ENCODE assay signal across 10 mouse cellular contexts in genomic region chr8:92362396-92363115, GRCm38 (mm10). TPM values are rescaled to one million over a fixed set of nuclear protein-coding genes. Genes with fewer than 3 reads are reported as not detected.
DNase-seq lines count a peak whose midpoint lies in the region; ATAC-seq and TF ChIP-seq lines count a peak whose summit lies in the region.
"Had no signal": no experiment of that assay in that cellular context is flagged by ENCODE, and none has a peak within 500 bp of the region (broad histone marks: within the 10 kb centered on the region; RNA-seq: fewer than 3 reads in every experiment).

No protein-coding gene starts in this region.

- no peak overlapping the region for H3K9ac ChIP-seq in kidney, postnatal 0 days (ENCODE audit: low read depth, low read length)
- H3K9ac ChIP-seq in kidney, embryonic 14.5 days (ENCODE audit: low read depth, low read length) = no peak overlapping the region
- no peak overlapping the region for H3K9ac ChIP-seq in stomach, embryonic 16.5 days (ENCODE audit: low read length)
- H3K9ac ChIP-seq: liver, embryonic 13.5 days had no signal

- no peak overlapping the region for H3K27ac ChIP-seq in kidney, postnatal 0 days
- H3K27ac ChIP-seq in kidney, embryonic 14.5 days (ENCODE audit: low read depth, low read length) = no peak overlapping the region
- H3K27ac ChIP-seq in stomach, embryonic 16.5 days (ENCODE audit: low read length) = peak overlapping the region; percentile 60; the same call in 1 of the 2 replicates
- H3K27ac ChIP-seq in gastrocnemius, adult 2 months = no peak overlapping the region
- H3K27ac ChIP-seq: liver, embryonic 13.5 days had no signal

- 11% methylated on average over 15 of the region's 15 CpGs for WGBS in kidney, postnatal 0 days
- 5% methylated on average over 15 of the region's 15 CpGs for WGBS in kidney, embryonic 14.5 days
- 6% methylated on average over 15 of the region's 15 CpGs for WGBS in stomach, embryonic 16.5 days

- H3K27me3 ChIP-seq in kidney, postnatal 0 days (ENCODE audit: insufficient read depth, low read length) = peaks cover 76% of the 10 kb centered on the region
- peaks cover 86% of the 10 kb centered on the region for H3K27me3 ChIP-seq in kidney, embryonic 14.5 days (ENCODE audit: control insufficient read depth, insufficient read depth, low read length)
- peaks cover 83% of the 10 kb centered on the region for H3K27me3 ChIP-seq in stomach, embryonic 16.5 days (ENCODE audit: control insufficient read depth, insufficient read depth, low read length)
- H3K27me3 ChIP-seq: Patski had no signal

- H3K4me3 ChIP-seq in kidney, postnatal 0 days (replicated peaks; ENCODE audit: low read depth, low read length) = 0 out of 2 replicates have a peak overlapping the region, but pooled peaks have one; percentile 7
- H3K4me3 ChIP-seq in kidney, embryonic 14.5 days (ENCODE audit: low read length) = no peak overlapping the region
- H3K4me3 ChIP-seq in stomach, embryonic 16.5 days (replicated peaks; ENCODE audit: low read length) = peak overlapping the region; percentile 26
- H3K4me3 ChIP-seq in gastrocnemius, adult 2 months = no peak overlapping the region
- H3K4me3 ChIP-seq: liver, embryonic 13.5 days had no signal

- peak; percentile 64 for DNase-seq in embryo, embryonic 10 days (ENCODE audit: low spot score)
- no peak for DNase-seq in embryo, embryonic 9.5 days (ENCODE audit: extremely low spot score)
- DNase-seq in kidney, postnatal 0 days (ENCODE audit: low spot score) = peak; percentile 27
- DNase-seq in mesoderm, embryonic 11.5 days (ENCODE audit: low read depth, low spot score) = peak; percentile 43
- DNase-seq in gastrocnemius, adult 2 months = no peak
- DNase-seq: liver, embryonic 13.5 days had no signal

- H3K9me3 ChIP-seq in kidney, postnatal 0 days (replicated peaks; ENCODE audit: low read length) = no peaks in the 10 kb centered on the region
- no peaks in the 10 kb centered on the region for H3K9me3 ChIP-seq in kidney, embryonic 14.5 days (ENCODE audit: control insufficient read depth, low read length)
- H3K9me3 ChIP-seq in stomach, embryonic 16.5 days (replicated peaks; ENCODE audit: control insufficient read depth, low read length) = no peaks in the 10 kb centered on the region
- H3K9me3 ChIP-seq: liver, embryonic 13.5 days had no signal

- intact Hi-C loops in gastrocnemius, adult 2 months (cut with DNase I) = loop anchor here (10.0 kb wide), 2 partner anchors 242 to 1048 kb away; partner anchors contain the start of genes Fto and Rpgrip1l

- TF ChIP-seq CTCF in kidney, postnatal 0 days (IDR thresholded peaks at IDR 0.05; ENCODE audit: low read depth) = no peak
- no peak for TF ChIP-seq CTCF in gastrocnemius, adult 2 months (IDR thresholded peaks at IDR 0.05)

- peaks cover 11% of the 10 kb centered on the region; the same call in 1 of the 2 replicates for H3K4me1 ChIP-seq in kidney, postnatal 0 days (replicated peaks; ENCODE audit: insufficient read depth, low read length)
- H3K4me1 ChIP-seq in kidney, embryonic 14.5 days (ENCODE audit: control insufficient read depth, insufficient read depth, low read length) = peaks cover 34% of the 10 kb centered on the region; the same call in 1 of the 2 replicates
- 0 out of 2 replicates have a peak, but pooled peaks cover 10% of the 10 kb centered on the region for H3K4me1 ChIP-seq in stomach, embryonic 16.5 days (ENCODE audit: control insufficient read depth, insufficient read depth, low read length)

- ATAC-seq in kidney, postnatal 0 days (replicated peaks; ENCODE audit: low FRiP score, low read depth) = no peak
- ATAC-seq in kidney, embryonic 14.5 days (ENCODE audit: low FRiP score, low TSS enrichment) = no peak
- no peak for ATAC-seq in stomach, embryonic 16.5 days (ENCODE audit: insufficient read depth, low FRiP score)
- no peak for ATAC-seq in CD4-positive, CD25-positive, alpha-beta regulatory T cell, adult 4 months
- ATAC-seq: Patski had no signal

- peak overlapping the region; percentile 32 for H3K4me2 ChIP-seq in kidney, postnatal 0 days (ENCODE audit: low read length)
- no peak overlapping the region for H3K4me2 ChIP-seq in kidney, embryonic 14.5 days (replicated peaks; ENCODE audit: low read depth, low read length)
- peak overlapping the region; percentile 41 for H3K4me2 ChIP-seq in stomach, embryonic 16.5 days (ENCODE audit: low read depth, low read length)
- H3K4me2 ChIP-seq: liver, embryonic 13.5 days had no signal

- no peaks in the 10 kb centered on the region for H3K36me3 ChIP-seq in kidney, postnatal 0 days (ENCODE audit: insufficient read depth, low read length)
- H3K36me3 ChIP-seq in kidney, embryonic 14.5 days (ENCODE audit: control insufficient read depth, insufficient read depth, low read length) = no peaks in the 10 kb centered on the region
- no peaks in the 10 kb centered on the region for H3K36me3 ChIP-seq in stomach, embryonic 16.5 days (ENCODE audit: control insufficient read depth, insufficient read depth, low read length)
- H3K36me3 ChIP-seq: liver, embryonic 13.5 days had no signal

RNA-seq across cellular contexts. Expression of gene Irx5, which starts 5.1 kb away (rescaled TPM):
- polyA plus RNA-seq in kidney, postnatal 0 days (2015; fragmentation: Nextera tagmentation; extraction: Ambion mirVana) = 3.0 and 3.9 TPM in 2 replicates
- 2.1 and 2.7 TPM in 2 replicates for polyA plus RNA-seq in kidney, embryonic 14.5 days (2014; fragmentation: Nextera tagmentation; extraction: Ambion mirVana)
- polyA plus RNA-seq in stomach, embryonic 16.5 days (2015; fragmentation: Nextera tagmentation; extraction: Ambion mirVana) = 1.4 and 1.5 TPM in 2 replicates
- polyA plus RNA-seq in CD4-positive, CD25-positive, alpha-beta regulatory T cell, adult 4 months (2017; shearing (Covaris generic)) = not detected
- total RNA-seq in gastrocnemius, adult 2 months (2021) = not detected

Comparison
In these comparisons a context has a peak if more than half of its experiments do, and no peak if none do; other contexts are left out.
1. DNase-seq: peak in embryo, embryonic 10 days (single experiment), kidney, postnatal 0 days (single experiment) and mesoderm, embryonic 11.5 days (single experiment); none in embryo, embryonic 9.5 days (single experiment) and gastrocnemius, adult 2 months (single experiment).
2. H3K4me3 ChIP-seq: peak in kidney, postnatal 0 days (single experiment) and stomach, embryonic 16.5 days (single experiment); none in kidney, embryonic 14.5 days (single experiment) and gastrocnemius, adult 2 months (single experiment).